Mouse (Mus musculus) heart, embryonic 16.5 days (tissue): ENCODE data around the gene Disp1. TPM values are rescaled to one million over a fixed set of nuclear protein-coding genes. Genes with fewer than 3 reads are reported as not detected.

ENCODE experiments used
- ATAC-seq: fragments of 200-750 bp; cut with Nextera tagmentation; replicated peaks from 2 replicates; pipeline ENCODE4 v1.8.0; 2017; ENCODE audit warnings: moderate number of reproducible peaks; ENCODE audit not compliant: insufficient read depth, low FRiP score; ENCODE audit errors: extremely low read depth
- H3K27ac ChIP-seq: fragments of 300-500 bp; sonication (generic); 2 replicates; pipeline ENCODE4 v1.5.1; 2014; ENCODE audit warnings: mild to moderate bottlenecking, low read length, control low read depth, moderate library complexity
- H3K27me3 ChIP-seq: fragments of 300-500 bp; sonication (generic); 2 replicates; pipeline ENCODE4 v1.6.1; 2014; ENCODE audit warnings: low read length, mixed read lengths; ENCODE audit not compliant: control insufficient read depth, insufficient read depth
- H3K36me3 ChIP-seq: fragments of 300-500 bp; sonication (generic); 2 replicates; pipeline ENCODE4 v1.6.1; 2014; ENCODE audit not compliant: control insufficient read depth, insufficient read depth
- H3K4me1 ChIP-seq: fragments of 300-500 bp; sonication (generic); 2 replicates; pipeline ENCODE4 v1.6.1; 2014; ENCODE audit warnings: low read length, mixed read lengths; ENCODE audit not compliant: control insufficient read depth, insufficient read depth
- H3K4me2 ChIP-seq: fragments of 300-500 bp; sonication (generic); 2 replicates; pipeline ENCODE4 v1.6.1; 2014; ENCODE audit warnings: low read depth, mild to moderate bottlenecking, control low read depth, low read length
- H3K4me3 ChIP-seq: fragments of 300-500 bp; sonication (generic); 2 replicates; pipeline ENCODE4 v1.5.1; 2014; ENCODE audit warnings: mild to moderate bottlenecking, control low read depth, low read length
- H3K9ac ChIP-seq: fragments of 300-500 bp; sonication (generic); 2 replicates; pipeline ENCODE4 v1.6.1; 2014; ENCODE audit warnings: low read length, control low read depth
- H3K9me3 ChIP-seq: fragments of 300-500 bp; sonication (generic); replicated peaks from 2 replicates; pipeline ENCODE4 v1.6.1; 2016; ENCODE audit warnings: low read length; ENCODE audit not compliant: control insufficient read depth
- WGBS: fragments of 180-500 bp; shearing (Covaris S2); extraction: QIAGEN DNeasy Blood & Tissue Kit; methylation state at CpG from one replicate; pipeline ENCODE4 v1.1.7; 2014; 5-methylcytosine and 5-hydroxymethylcytosine counted together
- microRNA-seq: library from miRNA; unstranded; fragments of <30 nt; microRNA quantifications from one replicate; pipeline ENCODE4, GENCODE M21; 2017
- polyA plus RNA-seq: library from polyadenylated mRNA; unstranded; fragments of >200 nt; fragmentation: Nextera tagmentation; extraction: Ambion mirVana; gene quantifications from 2 replicates; pipeline ENCODE4 v1.2.1, GENCODE M21; 2015

The Disp1 gene
- polyA plus RNA-seq, 1 experiment from 2014 or later = 10.3 TPM

GRCm38 (mm10) chr1:183043161-183043812 lies 178.0 kb downstream of the Disp1 start:
- Histone ChIP-seq H3K4me2 (peak overlapping the region; percentile 26; the same call in 1 of the 2 replicates), H3K9ac (no peak overlapping the region), H3K4me1 (peaks cover 38% of the 10 kb centered on the region), H3K36me3 (no peaks in the 10 kb centered on the region), H3K27ac (no peak overlapping the region), H3K4me3 (no peak overlapping the region), H3K27me3 (no peaks in the 10 kb centered on the region; the same call in 1 of the 2 replicates), H3K9me3 (no peaks in the 10 kb centered on the region; the same call in 1 of the 2 replicates)
- no peak for ATAC-seq
- 43% methylated on average over 13 of the region's 13 CpGs for WGBS

GRCm38 (mm10) chr1:183041703-183042102 lies 179.6 kb downstream of the Disp1 start:
- Histone ChIP-seq H3K27me3 (no peaks in the 10 kb centered on the region; the same call in 1 of the 2 replicates), H3K27ac (no peak overlapping the region), H3K4me3 (no peak overlapping the region), H3K4me2 (no peak overlapping the region), H3K9ac (no peak overlapping the region), H3K4me1 (peaks cover 22% of the 10 kb centered on the region), H3K36me3 (no peaks in the 10 kb centered on the region), H3K9me3 (no peaks in the 10 kb centered on the region; the same call in 1 of the 2 replicates)
- 50% methylated on average over 6 of the region's 7 CpGs for WGBS
- ATAC-seq = peak; percentile 33; the same call in 1 of the 2 replicates

GRCm38 (mm10) chr1:183040847-183041382 lies 180.4 kb downstream of the Disp1 start:
- H3K4me1 ChIP-seq = peaks cover 20% of the 10 kb centered on the region
- H3K36me3 ChIP-seq = no peaks in the 10 kb centered on the region
- ATAC-seq = peak; percentile 50; the same call in 1 of the 2 replicates
- H3K4me3 ChIP-seq = no peak overlapping the region
- H3K9ac ChIP-seq = no peak overlapping the region
- peak overlapping the region; percentile 24 for H3K27ac ChIP-seq
- H3K27me3 ChIP-seq = no peaks in the 10 kb centered on the region; the same call in 1 of the 2 replicates
- no peaks in the 10 kb centered on the region; the same call in 1 of the 2 replicates for H3K9me3 ChIP-seq
- 52% methylated on average over 11 of the region's 11 CpGs for WGBS
- no peak overlapping the region for H3K4me2 ChIP-seq

GRCm38 (mm10) chr1:183039881-183040708 lies 181.2 kb downstream of the Disp1 start:
- no peaks in the 10 kb centered on the region; the same call in 1 of the 2 replicates for H3K27me3 ChIP-seq
- no peaks in the 10 kb centered on the region for H3K36me3 ChIP-seq
- H3K27ac ChIP-seq = peak overlapping the region; percentile 24
- no peak overlapping the region for H3K4me2 ChIP-seq
- H3K9me3 ChIP-seq = no peaks in the 10 kb centered on the region; the same call in 1 of the 2 replicates
- H3K4me1 ChIP-seq = peaks cover 20% of the 10 kb centered on the region
- no peak overlapping the region for H3K4me3 ChIP-seq
- H3K9ac ChIP-seq = 0 out of 2 replicates have a peak overlapping the region, but pooled peaks have one; percentile 15
- peak; percentile 34; the same call in 1 of the 2 replicates for ATAC-seq
- 44% methylated on average over 6 of the region's 6 CpGs for WGBS

GRCm38 (mm10) chr1:183039404-183039803 lies 181.9 kb downstream of the Disp1 start:
- Histone ChIP-seq H3K9ac (no peak overlapping the region), H3K36me3 (no peaks in the 10 kb centered on the region), H3K9me3 (no peaks in the 10 kb centered on the region; the same call in 1 of the 2 replicates), H3K27ac (no peak overlapping the region), H3K4me1 (peaks cover 20% of the 10 kb centered on the region), H3K4me2 (no peak overlapping the region), H3K27me3 (no peaks in the 10 kb centered on the region; the same call in 1 of the 2 replicates), H3K4me3 (no peak overlapping the region)
- ATAC-seq = no peak
- WGBS = 81% methylated on average over 7 of the region's 7 CpGs

Small RNAs within 50 kb of the gene (microRNA-seq; reads per million reads assigned to microRNA genes)
- not detected for gene Gm24975

Other genes with a start within 250 kb of the Disp1 start
- gene Aida, start 75.1 kb upstream of the Disp1 start, polyA plus RNA-seq = 25.0 and 31.2 TPM in 2 replicates
- 46.9 and 48.1 TPM in 2 replicates for gene Brox, start 75.7 kb upstream of the Disp1 start, polyA plus RNA-seq
- 57.7 and 66.7 TPM in 2 replicates for gene Mia3, start 148.0 kb upstream of the Disp1 start, polyA plus RNA-seq
- 13.3 and 15.0 TPM in 2 replicates for gene Taf1a, start 167.5 kb upstream of the Disp1 start, polyA plus RNA-seq
- gene Hhipl2, start 196.7 kb upstream of the Disp1 start, polyA plus RNA-seq = 0.55 TPM in 1 of 2 replicates, not detected in the other